Mouse (Mus musculus) frontal cortex, adult 2 months (tissue): ENCODE data around the gene Btk. TPM values are rescaled to one million over a fixed set of nuclear protein-coding genes. Genes with fewer than 3 reads are reported as not detected.
"Not testable (repeated sequence)": the region's sequence is repeated elsewhere in the genome, so short reads cannot be mapped to it uniquely, and the experiment has no call there.

ENCODE experiments used
- DNase-seq, 2 experiments: peaks; one replicate each; pipeline ENCODE4 v3.0.0; 2022; ENCODE audit warnings: low spot score in 1 of 2; ENCODE audit errors: extremely low spot score in 1 of 2
- polyA plus RNA-seq: library from polyadenylated mRNA; depleted of rRNA; stranded (reverse); fragments of >200 nt; gene quantifications from 2 replicates; pipeline ENCODE4 v1.2.3, GENCODE M21; 2012

The Btk gene
- polyA plus RNA-seq, 1 experiment = 1.3 TPM

- peak; percentile 81 to 94 for DNase-seq
These were observed 2.0 kb upstream of the Btk start, which contains the start of gene Rpl36a for GRCm38 (mm10) chrX:134585103-134586002. Rpl36a (plus strand) TSS chrX:134585654.

- no peak for DNase-seq
These were observed 1.1 kb downstream of the Btk start for GRCm38 (mm10) chrX:134582270-134582669.

- no peak for DNase-seq
These were observed 2.7 kb downstream of the Btk start for GRCm38 (mm10) chrX:134580528-134581305.

- no peak for DNase-seq
These were observed 5.5 kb downstream of the Btk start for GRCm38 (mm10) chrX:134577896-134578295.

- no peak for DNase-seq
These were observed 16.7 kb downstream of the Btk start for GRCm38 (mm10) chrX:134566536-134567222.

- DNase-seq = no peak
These were observed 19.0 kb downstream of the Btk start for GRCm38 (mm10) chrX:134564326-134564725.

GRCm38 (mm10) chrX:134554425-134554824 is 28.9 kb downstream of the Btk start:
- DNase-seq = no peak

GRCm38 (mm10) chrX:134553326-134553725 is 30.0 kb downstream of the Btk start:
- no peak for DNase-seq

GRCm38 (mm10) chrX:134550903-134551302 is 32.5 kb downstream of the Btk start:
- peak in 1 of 2 experiments; percentile 77 for DNase-seq

- DNase-seq = no peak
These were observed 36.0 kb downstream of the Btk start for GRCm38 (mm10) chrX:134547330-134547729.

- no peak for DNase-seq
These were observed 41.4 kb downstream of the Btk start for GRCm38 (mm10) chrX:134541955-134542308.

- peak in 1 of 2 experiments; percentile 32 for DNase-seq
These were observed 42.0 kb downstream of the Btk start, which contains the start of gene Timm8a1 for GRCm38 (mm10) chrX:134541145-134541954. Timm8a1 (minus strand) TSS chrX:134541865.

- no peak for DNase-seq
These were observed 42.8 kb downstream of the Btk start for GRCm38 (mm10) chrX:134540414-134541135.

GRCm38 (mm10) chrX:134539795-134540194 is 43.6 kb downstream of the Btk start:
- not testable (repeated sequence) for DNase-seq

- no peak for DNase-seq
These were observed 50.0 kb downstream of the Btk start for GRCm38 (mm10) chrX:134533346-134533745.

GRCm38 (mm10) chrX:134525260-134525659 is 58.1 kb downstream of the Btk start:
- DNase-seq = no peak

GRCm38 (mm10) chrX:134523772-134524171 is 59.6 kb downstream of the Btk start:
- DNase-seq = no peak

- no peak for DNase-seq
These were observed 73.9 kb downstream of the Btk start for GRCm38 (mm10) chrX:134509473-134509872.

GRCm38 (mm10) chrX:134507977-134508376 is 75.4 kb downstream of the Btk start:
- DNase-seq = no peak
